Mouse (Mus musculus) left cerebral cortex, postnatal 25 days (tissue): Measurements from ENCODE around the gene Trmt1. TPM values are rescaled to one million over a fixed set of nuclear protein-coding genes. Genes with fewer than 3 reads are reported as not detected.
A peak's percentile ranks its signal among the peaks of the same experiment; 100 is the strongest.

ENCODE experiments used
- DNase-seq, 2 experiments: peaks; one replicate each; pipeline ENCODE4 v3.0.0; 2022; ENCODE audit warnings: low spot score in 2 of 2, mixed read lengths in 1 of 2
- intact Hi-C: fragments of 180-260 bp; cut with DNase I; formaldehyde crosslinking; loops from one replicate; pipeline ENCODE4 v1.15.1; 2025
- total RNA-seq, 2 experiments: library from RNA; stranded (reverse); gene quantifications; 2 replicates each; pipeline ENCODE4 v1.2.3; 2021

Gene Trmt1
- total RNA-seq, 2 experiments from 2014 or later = 85.2 to 90.1 TPM

DNA sequence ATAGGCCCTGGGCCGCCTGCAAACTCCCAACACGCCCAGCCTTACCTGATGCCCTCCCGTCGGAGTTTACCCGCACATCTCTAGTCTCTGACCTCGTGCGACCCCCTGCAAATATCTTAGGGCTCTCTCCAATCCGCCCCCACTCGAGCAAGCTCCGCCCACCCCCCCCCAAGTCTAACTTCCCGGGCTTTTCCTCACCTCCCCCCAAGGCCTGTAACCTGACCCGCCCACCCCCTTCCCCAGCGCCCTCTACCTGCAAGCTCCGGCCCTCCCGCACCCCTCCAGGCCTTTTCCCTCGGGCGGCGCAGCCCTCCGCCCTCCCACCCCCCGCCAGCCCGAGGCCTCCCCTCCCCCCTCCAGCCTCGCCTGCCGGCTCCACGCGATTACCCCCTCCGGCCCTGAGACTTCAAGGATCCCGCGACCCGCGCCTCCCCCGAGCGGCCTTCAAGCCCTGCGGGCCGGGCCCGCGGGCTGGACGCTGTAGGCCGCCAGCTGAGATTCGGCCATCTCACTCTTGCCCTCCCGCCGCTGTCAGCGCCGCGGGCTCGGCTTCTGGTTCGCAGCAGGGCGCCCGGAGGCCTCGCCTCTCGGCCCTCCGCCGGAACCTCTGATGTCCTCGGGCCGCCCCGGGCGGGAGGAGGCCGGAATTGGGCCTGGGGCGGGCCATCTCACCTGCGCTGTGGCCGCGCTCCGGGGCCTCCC is 1.0 kb downstream of the Trmt1 start:
- DNase-seq = no peak
- intact Hi-C loops = loop anchor here (2.0 kb wide), 1 partner anchor 22 kb away; no protein-coding TSS in a partner anchor

DNA sequence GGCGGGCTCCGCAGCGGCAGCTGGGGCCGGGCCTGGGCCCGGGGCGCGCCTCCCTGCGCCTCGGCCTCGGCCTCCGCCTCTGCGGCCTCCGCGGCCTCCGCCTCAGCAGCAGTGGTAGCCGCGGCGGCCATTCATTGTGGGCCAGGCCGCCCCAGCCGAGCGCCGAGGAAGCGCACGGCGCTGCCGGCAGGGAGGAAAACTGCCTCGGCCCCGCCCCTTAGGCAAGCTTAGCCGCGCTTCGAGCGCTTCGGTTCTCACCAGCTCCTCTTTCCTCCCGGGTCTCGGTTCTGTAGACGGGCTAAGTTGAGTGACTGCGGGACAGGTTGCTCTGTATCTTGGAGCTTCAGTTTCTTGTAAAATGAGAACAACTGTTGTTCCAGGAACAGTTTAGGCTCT is 1.6 kb downstream of the Trmt1 start, which contains the start of gene Nacc1:
TSS of gene Nacc1 (minus strand) at position 158 of the 396 bp plus-strand sequence.
- intact Hi-C loops = loop anchor here (2.0 kb wide), 1 partner anchor 23 kb away; no protein-coding TSS in a partner anchor
- DNase-seq = peak; percentile 89 to 91

DNA sequence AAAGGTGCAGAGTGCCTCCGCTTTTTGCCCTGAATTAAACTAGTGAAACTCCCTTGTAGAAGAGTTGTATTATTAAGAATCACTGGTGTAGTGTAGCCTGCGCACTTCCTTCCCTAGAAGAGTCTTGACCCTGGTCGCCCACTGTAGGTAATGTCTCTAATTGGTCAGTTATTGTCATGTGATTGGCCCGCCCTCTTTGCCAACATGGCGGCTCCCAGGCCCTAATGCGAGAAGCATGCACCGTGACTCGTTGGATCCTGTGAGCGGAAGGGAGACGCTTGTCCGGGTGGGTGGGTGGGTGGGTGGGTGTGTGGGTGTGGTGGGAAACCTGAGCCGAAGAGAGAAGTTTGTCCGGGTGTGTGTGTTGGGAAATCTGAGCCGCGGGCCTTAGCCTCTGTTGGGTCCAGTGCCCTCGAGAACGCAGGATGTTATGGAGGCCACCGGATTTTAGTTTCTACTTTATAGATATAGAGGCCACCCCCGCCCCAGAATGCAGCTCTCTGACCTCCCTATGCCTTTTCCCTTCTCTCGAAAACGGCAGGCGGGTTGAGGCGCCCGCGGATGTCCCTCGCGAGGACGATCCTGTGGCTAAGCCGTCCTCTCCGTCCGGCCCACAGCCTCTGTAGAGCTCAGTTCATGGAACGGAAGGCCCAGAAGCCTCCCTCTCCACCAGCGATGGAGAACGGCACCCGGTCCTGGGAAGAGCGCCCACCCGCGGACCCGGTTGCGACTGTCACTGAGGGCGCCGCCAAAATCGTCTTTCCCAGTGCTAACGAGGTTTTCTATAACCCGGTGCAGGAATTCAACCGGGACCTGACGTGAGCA is 3.2 kb downstream of the Trmt1 start:
- intact Hi-C loops = no loop called here
- peak; percentile 95 to 96 for DNase-seq

DNA sequence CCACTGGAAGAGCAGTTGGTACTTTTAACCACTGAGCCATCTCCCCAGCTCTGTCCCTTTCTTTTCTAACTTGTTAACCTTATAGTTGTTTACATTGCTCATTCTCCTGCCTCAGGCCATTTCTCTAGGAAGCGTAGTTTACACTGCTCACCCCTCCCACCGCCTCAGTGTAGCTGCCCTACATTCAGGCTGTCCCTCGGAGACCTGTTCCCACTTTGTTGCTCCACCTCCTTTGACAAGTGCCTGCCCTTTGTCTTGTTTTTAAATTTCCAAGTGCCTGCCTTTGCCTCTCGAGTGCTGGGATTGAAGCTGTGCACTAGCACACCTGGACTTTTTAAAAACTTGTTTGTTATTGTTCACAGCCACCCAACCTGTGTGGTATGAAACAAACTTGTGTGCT is 7.2 kb downstream of the Trmt1 start:
- intact Hi-C loops = no loop called here
- DNase-seq = no peak

DNA sequence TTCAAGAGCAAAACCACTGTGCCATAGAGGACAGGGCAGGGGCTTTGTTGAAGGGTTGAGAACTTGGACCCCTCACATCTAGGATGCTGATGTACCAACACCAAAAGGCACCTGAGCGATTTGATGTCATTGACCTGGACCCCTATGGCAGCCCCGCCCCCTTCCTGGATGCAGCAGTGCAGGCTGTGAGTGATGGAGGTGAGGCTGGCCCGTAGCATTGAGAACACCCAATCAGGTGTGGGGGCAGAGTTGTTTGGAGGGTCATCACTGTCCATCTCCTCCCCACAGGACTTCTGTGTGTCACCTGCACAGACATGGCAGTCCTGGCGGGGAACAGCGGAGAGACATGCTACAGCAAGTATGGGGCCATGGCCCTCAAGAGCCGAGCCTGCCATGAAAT is 9.0 kb downstream of the Trmt1 start:
- no peak for DNase-seq
- intact Hi-C loops = no loop called here

DNA sequence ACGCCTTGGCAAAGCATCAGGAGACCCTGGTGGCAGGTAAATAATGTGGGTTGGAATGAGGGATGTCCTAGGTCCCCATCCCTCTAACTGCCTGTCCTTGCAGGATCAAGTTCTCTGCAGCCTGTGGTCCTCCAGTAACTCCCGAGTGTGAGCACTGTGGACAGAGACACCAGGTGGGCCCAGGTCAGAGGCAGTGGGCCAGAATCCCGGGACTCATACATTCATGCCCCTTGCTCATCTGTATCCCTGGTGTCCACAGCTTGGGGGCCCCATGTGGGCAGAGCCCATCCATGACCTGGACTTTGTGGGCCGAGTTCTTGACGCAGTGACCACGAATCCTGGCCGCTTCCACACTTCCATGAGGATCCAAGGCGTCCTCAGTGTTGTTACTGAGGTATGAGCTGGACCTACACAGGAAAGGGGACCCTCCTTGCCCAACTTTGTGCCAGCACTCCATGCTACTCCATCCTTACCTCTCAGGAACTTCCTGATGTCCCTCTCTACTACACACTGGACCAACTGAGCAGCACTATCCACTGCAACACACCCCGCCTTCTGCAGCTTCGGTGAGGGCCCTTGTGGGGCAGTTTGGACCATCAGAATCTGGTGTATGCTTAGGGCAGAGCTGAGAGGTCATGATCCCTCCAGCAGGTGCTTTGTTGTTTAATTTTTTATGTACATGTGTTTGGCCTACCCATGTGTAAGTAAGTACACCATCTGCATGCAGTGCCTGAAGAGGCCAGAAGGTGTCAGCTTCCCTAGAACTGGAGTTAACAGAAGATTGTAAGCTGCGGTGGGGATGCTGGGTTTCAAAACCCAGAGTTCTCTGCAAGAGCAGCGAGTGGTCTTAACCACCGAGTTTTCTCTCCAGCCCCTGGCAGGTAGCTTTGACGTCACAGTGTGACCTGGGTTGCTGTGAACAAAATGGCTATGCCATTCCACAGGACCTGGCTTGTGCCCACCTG is 11.3 kb downstream of the Trmt1 start:
- intact Hi-C loops = loop anchor here (2.0 kb wide), 1 partner anchor 115 kb away; no protein-coding TSS in a partner anchor
- DNase-seq = no peak

DNA sequence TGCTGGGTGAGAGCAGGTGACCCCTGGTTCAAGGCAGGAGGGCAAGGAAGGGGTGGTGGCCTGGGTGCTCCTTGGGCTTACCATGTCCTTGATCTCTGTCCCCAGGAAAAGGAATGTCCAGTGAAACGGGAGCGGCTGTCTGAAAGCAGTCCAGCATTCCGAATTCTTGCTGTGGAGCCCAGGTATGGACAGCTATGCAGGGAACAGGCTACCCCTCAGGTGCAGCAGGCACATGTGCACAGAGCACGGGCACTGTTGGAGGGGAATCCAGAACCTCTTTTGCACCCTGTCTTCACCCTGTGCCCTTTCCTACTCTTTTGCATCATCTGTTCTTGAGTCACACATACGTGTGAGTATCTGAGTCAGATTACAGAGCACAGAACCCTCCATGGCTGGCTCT is 12.2 kb downstream of the Trmt1 start:
- intact Hi-C loops = loop anchor here (2.0 kb wide), 1 partner anchor 115 kb away; no protein-coding TSS in a partner anchor
- no peak for DNase-seq

DNA sequence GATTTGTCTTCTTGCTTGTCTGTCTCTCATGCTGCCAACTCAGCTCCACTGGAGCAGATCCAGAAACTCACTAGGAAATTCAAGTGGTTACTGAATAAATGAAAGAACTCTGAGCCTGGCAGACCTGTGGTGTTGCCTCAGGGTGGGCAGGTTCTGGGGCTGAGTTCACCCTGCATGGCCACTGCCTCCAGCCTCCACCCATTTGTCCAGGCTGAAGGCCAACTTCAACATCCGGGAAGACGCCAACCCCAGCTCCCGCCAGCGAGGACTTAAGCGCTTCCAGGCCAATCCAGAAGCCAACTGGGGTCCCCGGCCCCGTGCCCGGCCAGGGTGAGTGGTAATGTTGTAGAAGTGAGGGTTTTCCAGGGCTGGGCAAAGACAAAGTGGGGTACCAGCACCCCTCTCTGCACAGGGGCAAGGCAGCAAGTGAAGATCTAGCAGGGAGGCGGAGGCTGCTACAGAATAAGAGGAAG is 12.9 kb downstream of the Trmt1 start:
- intact Hi-C loops = loop anchor here (2.0 kb wide), 1 partner anchor 114 kb away; no protein-coding TSS in a partner anchor
- DNase-seq = no peak

DNA sequence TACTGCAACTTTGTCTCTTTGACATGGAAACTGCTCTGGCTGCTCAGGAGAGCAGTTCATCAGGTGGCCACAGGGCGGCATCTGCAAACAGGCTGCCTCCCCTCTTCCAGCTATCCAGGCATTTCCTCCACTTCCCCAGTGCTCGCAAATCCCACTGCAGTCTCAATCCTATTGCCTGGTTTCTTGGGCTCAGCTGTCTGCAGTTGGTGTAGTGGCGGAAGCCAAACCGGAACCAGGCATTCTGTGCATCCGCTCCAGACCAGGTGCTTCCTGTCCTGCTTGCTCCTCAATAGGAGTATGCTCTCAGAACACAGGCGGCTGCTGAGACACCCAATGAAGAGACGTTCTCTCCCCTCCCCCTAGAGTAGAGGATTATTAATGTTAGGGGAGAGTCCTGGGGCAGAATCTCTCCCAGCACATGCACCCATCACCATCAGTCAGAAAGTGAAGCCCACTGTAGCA is 13.8 kb downstream of the Trmt1 start:
- intact Hi-C loops = loop anchor here (2.0 kb wide), 1 partner anchor 113 kb away; no protein-coding TSS in a partner anchor
- peak; percentile 61 to 79 for DNase-seq

DNA sequence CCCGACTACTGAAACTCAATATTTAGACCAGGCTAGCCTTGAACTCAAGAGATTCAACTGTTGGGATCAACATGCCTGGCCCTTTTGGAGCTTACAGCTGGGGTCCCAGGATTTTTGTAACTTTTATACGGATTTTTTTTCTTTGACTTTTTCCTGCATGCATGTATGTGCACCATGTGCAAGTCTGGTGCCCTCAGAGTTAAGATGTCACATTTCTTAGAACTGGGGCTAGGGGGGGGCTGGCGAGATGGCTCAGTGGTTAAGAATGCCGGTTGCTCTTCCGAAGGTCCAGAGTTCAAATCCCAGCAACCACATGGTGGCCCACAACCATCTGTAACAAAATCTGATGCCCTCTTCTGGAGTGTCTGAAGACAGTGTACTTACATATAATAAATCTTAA is 14.4 kb downstream of the Trmt1 start:
- no peak for DNase-seq
- intact Hi-C loops = no loop called here

DNA sequence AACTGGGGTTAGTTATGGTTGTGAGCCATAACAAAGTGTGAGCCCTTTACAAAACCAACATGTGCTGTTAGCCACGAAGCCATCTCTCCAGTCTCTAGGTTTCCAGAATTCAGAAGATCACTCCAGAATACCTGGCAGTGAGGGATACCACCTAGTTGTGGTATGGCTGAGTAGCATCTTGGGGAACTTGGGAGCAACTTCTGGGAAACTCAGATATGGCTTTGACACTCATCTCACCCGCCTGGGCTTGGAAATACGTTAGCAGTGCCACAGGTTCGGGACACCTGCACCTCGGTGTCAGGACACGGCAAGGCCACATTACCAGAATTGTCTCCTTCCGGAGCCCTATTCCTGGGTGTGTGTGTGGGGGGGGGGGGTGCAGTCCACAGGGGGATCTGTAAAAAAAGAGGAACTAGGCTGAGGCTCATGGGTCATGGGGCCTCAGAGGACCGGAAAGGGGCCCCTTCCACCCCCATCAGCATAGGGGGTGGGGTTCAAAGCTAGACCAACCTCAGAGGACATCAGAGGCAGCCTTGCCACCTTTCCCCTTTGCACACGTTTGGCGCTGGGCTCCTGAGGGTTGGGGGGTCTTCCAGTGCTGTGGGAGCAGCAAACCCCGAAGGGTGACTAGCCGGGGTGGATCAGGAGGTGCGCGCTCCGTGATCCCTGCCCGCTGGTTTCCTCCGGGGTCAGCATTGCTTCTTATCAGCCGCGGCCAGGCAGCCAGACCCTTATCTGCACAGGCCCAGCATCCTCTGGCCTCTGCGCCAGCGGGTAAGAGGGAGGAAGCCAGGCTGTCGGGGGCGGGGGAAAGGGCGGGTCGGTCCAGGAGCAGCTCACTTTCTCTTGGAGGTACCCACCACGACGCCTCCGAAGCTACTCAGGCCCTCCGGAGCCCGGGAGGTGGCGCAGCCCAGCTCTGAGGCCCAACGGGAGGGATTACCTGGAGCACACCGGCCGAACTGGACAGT is 15.1 kb downstream of the Trmt1 start, which contains the start of gene Lyl1:
TSS of gene Lyl1 (plus strand) at position 517 of the 971 bp plus-strand sequence.
- DNase-seq = no peak
- intact Hi-C loops = no loop called here

DNA sequence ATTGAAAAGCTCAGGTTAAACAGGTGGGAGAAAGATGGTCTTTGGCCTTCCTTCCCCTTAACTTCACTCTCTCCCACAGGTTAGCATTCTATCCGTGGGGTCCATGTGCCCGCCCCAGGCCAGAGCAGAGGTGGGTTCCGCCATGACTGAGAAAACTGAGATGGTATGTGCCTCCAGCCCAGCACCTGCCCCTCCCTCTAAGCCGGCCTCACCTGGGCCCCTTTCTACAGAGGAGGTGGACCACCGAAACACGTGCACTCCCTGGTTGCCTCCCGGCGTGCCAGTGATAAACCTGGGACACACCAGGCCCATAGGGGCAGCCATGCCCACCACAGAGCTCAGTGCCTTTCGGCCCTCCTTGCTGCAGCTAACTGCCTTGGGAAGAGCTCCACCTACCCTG is 16.5 kb downstream of the Trmt1 start:
- intact Hi-C loops = no loop called here
- no peak for DNase-seq

DNA sequence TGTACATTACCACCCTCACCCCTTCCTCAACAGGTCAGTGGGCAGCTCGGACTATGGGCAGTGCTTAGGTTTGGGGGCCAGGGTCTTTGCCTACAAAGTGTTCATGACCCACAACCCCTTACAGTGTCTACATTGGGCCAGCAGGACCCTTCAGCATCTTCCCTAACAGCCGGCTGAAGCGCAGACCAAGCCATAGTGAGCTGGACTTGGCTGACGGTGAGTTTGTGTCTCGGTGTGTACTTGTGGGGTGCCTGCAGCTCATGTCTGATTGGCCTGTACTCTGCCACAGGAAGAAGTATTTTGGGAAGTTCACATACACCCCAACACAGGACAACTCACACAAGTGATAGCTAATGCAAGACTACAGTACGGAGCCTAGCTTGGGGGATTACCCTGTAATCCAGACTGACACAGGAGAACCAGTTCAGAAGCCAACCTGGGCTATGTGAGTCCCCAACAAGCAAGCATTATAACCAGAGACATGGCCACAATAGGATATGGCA is 16.9 kb downstream of the Trmt1 start:
- intact Hi-C loops = no loop called here
- no peak for DNase-seq

DNA sequence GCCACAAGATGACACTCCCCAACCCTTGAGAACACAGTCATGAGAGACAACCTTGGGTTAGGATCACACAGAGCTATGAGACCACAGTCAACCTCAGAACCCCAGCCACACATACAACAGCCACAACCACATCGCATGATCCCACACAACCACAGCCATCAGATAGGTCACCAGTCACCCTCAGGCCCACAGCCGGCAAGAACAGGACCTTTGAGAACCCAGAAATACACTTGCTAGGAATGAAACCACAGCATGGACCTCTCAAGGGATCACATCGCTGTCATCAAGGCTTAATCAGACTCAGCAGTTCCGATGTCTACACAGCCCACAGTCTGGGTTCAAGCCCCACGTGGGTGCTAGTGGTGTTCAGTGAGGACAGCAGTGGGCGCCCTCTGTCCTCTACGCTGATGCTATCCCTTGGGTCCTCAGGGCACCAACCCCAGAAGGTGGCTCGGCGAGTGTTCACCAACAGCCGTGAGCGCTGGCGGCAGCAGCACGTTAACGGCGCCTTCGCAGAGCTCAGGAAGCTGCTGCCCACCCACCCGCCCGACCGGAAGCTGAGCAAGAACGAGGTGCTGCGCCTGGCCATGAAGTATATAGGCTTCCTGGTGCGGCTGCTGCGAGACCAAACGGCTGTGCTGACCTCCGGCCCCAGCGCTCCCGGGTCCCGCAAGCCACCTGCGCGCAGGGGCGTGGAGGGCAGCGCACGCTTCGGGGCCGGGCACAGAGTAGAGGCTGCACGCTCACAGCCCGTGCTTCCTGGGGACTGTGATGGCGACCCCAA is 17.6 kb downstream of the Trmt1 start:
- intact Hi-C loops = no loop called here
- no peak for DNase-seq

DNA sequence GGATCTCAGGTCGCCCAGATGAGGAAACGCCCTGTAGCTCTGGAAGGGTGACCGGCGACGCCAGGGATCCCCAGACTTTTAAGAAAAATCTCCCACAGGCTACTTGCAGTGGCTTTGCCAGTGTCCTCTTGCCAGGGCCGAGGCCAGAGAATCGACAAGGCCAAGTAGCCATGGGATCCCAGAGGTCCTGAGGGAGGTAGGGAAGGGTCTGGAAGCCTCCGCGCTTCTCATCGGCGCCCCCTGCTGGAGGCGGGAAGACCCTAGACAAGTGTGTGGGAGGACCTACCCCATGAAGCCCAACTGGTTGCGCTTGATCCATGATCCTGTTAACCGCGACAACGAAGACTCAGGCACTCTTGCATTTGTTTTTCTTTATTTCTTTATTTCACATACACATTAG is 18.2 kb downstream of the Trmt1 start:
- peak in 1 of 2 experiments; percentile 70 for DNase-seq
- intact Hi-C loops = no loop called here

DNA sequence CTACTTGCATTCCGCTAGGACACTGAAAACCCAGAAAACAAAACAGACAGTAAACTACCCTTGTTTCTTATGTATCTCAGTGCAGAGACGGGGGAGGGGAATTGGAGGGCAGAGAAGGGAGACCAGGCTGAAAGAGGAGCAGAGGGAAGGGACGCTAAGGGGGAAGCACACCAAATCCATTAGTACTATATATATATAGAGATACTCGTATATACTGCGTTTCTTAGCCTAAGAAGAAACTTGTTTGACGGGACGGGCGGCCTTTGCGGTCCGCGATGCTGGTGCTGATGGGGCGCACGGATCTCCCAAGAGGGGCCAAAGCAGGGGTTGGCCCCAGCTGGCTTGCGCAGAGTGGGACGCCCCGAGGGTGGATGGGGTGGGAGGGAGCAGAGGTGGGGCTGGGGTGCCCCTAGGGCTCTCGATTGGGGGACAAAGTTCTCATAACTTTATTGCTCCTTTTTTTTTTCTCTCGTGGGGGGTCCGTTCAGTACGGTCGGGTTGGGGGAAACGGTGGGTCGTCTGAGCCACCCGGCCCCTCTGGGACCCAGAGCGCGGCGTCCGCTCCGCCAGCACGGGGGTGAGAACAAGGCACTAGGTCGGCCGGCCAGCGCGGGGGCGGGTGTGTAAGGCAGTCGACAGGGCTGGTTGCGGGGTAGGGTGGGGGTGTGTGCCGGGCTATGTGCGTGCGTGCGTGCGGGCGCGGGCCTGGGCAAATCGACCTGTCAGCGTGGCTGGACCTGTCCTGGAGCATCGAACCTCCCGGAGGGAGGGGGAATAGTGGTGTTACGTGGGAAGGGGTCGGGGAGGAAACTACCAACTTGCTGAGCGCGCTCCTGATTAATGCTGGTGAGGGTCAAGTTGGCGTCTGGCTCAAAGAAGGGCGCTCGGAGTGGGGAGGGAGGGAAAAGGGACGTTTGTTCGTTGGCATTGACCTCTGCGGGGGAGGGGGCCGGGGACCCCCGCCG is 19.0 kb downstream of the Trmt1 start:
- intact Hi-C loops = no loop called here
- no peak for DNase-seq
